Mouse (Mus musculus): Measurements from ENCODE around the gene Pde10a.
A peak's percentile ranks its signal among the peaks of the same experiment; 100 is the strongest.
"Not testable (repeated sequence)": the region's sequence is repeated elsewhere in the genome, so short reads cannot be mapped to it uniquely, and the experiment has no call there.

Pde10a gene

DNA sequence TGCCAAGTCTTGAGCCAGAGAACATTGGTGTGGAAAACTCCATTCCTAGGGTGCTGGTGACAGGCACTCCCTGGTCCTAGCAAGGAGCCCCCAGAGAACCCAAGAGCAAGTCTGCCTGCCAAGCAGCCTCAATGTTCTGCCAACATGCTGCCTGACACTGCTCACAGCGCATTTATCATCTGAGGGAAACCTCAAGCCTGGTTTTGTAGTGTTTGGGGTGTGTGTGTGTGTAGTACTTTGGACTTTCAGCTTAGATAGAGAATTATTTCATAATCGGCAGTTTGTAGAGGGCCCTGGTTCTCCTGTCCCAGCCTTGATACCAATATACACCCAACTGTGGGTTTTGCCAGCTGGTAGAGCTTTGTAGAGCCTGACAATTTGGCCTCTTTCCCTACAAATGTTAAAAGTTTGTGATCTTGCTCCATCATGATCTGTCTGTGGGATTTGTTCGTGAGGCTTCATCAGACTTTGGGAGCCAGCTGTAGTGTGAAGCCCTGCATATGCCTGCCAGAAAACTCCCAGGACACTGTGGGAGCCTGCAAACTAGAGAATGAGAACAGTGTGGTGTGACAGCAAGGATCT, 127.6 kb downstream of the Pde10a start:
- DNase-seq = no peak

DNA sequence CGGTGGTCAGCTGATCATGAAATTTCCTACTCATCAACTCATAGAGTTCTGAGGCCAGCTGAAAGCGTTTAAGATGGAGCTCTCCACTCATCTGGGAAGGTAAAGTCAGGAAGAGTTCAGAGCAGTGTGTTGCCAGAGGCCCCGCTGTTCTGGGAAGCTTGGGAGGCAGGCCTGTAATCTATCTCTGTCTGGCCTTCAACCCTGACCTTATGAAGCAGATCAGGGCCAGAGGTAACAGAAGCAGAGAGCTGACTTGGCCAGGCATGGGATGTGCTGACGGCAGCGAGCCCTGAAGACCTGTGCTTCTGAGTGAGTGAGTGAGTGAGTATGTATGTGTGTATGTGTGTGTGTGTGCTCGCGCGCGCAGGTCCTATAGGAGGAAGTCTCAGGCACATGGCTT, 132.5 kb downstream of the Pde10a start:
- DNase-seq = no peak

DNA sequence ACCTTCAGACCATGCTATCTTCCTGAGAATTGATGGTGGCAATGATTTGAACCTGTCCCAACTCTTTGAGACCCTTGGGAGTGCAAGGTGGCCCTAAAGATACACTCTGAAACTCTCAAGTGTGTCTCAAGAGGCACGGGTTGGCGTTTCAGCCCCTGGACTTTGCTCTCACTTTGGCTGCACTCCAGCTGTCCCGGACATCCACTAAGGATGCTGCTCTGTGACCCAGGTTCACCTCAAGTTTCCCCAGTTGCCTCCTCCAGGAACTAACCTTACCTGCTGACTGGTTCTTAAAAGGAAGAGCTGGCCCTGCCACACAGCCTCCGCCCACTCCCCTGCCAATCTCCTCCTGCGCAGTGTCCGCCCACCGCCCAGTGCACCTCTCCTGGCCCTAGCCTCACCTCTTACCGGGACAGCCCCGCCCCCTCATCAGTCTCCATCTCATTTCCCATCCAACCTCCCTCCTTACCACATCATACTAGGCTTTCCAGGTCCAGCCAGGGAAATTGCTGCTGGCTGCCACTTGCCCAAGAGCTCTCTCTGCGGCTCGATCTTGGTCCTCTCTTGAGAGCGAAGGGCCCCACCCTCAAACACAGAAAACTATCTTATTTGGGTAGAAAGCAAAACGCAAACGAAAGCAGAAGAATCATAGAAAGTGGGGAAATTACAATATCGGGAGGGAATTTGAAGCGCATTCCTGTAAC, 133.7 kb downstream of the Pde10a start:
- DNase-seq = peak; percentile 63

DNA sequence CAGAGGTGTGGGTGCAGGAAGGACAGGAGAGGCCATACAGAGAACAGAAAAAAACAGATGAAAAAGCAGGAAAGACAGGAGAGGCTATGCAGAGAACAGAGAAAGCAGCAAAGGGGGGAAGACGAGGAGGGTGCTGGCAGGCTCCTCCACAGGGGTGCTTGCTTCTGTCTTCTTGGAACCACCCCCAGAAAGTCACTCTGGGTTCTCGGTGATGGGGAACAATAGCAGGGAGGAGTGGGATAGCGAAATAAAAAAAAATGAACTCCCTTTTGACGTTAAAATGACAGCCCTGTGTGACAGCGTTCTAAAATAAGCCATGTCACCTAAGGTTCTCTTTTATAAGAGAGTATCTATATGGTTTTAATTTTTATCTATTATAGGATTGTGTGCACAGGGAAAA, 141.7 kb downstream of the Pde10a start:
- DNase-seq = no peak

DNA sequence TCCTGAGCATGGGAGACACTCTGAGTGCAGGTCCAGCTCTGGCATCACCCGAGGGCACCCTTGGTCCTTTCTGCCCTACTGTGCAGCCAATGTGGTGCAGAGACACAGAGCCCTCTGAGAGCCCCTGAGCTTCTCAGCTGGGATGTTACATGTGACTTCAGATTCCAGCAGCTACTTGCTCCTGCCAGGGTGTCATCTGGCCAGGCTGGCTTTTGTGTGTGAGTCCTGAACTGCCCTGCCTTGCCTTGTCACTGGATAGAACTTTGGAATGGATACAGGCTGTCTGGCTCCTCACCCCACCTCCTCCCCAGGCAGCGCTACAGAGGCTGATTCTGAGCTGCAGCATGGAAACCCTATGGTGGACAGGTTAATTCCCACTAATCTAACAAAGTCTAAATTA, 149.5 kb downstream of the Pde10a start:
- DNase-seq = no peak

DNA sequence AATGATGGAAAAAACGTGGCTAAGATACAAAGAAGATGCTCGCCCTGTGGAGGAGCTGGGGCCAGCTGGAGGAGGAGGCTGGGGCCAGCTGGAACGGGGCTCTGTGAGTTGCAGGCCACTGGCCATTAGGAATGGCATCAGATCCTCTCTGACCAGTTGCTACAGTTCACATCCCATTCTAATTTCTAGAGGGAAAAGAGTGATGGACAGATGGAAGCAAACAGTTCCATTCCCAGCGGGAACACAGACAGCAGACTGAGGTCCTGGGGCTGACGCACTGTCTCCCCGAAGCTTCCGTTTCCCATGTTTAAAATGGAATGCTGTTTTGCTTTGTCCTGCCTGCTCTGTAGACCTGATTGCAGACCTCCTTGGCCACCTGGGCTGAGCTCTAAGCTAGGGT, 161.2 kb downstream of the Pde10a start:
- no peak for DNase-seq

DNA sequence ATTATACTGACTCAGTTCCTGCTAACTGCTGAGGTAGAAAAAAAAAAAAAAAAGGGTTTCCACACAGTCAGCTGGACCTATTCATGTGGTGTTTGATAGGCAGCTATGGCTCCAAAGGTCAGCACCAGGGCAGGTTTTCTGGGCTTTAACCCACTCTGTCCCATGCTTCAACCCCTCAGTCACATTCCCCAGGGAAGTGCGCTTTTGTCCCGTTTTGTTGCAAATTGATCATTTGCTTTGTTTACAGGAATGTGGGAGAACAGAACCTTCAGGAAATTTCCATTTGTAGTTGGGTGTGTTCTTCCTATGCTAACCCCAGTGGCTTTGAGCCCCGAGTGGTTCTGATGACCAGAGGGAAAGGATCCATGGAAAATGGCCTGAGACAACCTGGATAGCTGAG, 162.9 kb downstream of the Pde10a start:
- DNase-seq = no peak

DNA sequence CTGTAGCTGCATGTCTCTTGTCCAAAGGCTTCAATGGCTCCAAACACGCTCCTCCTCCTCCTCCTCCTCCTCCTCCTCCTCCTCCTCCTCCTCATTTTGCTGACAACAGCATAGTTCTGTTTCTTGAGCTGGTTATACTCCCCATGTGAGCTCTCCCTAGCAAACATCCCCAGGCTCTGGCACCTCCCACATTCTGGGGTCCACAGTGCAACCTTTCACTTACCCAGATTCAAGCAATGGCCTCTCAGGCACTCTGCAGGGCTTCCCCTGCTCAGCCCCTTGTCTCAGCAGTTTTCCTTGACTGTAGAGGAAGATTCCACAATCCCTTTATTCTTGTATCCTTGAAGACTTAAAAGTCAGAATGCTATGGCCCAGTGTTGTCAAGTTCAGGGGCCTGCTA, 173.1 kb downstream of the Pde10a start:
- DNase-seq = no peak

DNA sequence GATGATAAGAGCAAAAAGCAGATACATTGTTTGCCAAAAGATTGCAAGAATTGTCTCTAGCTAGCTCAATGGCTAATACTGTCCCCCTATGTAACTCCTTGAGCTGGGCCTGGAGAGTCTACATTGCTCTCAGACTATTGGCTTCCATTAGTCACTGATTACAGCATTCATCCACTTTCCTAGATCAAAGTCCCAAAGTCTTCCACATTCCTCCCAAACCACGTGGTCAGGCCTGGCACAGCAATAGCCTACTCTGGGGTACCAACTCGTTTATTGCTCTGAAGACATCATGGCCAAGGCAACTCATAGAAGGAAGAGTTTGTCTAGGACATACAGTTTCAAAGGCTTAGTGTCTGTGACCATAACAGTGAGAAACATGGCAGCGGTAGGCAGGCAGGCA, 173.6 kb downstream of the Pde10a start:
- DNase-seq = peak; percentile 40

DNA sequence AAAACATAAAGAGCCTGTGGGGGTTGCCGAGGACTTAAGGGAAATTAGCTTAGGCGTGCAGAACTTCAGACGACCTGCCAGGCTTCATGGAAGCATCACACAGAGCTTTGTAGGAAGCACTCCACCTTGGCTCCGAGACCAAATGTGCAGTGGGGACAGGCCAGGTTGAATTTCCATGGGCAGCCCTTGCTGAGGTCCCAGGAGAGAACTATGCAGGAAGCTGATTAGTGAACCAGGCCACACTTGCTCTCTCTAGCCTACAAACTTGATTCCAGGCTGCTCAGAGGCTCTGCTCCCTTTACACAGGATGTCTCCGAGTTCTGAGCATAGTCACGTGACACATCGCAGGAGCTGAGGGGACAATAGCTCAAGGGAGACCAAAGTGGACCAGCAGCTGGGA, 175.9 kb downstream of the Pde10a start:
- no peak for DNase-seq

DNA sequence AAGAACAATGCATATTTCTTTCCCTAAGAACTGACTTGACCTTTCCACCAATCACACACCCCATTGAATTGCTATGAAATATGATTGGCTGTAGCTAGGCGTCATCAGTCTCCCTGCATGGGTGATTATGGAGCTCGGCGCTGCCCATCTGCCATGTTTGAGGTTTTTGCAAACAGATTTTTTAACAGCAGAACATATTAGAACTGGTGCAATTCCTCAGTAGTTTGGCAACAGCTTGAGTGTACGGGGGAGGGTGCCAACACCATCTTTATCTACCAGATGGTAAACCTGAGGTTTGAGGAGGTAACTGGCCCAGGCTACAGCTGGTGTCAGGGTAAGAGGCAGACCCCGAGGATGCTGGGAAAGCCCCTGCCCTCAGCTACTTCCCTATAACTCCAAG, 177.3 kb downstream of the Pde10a start:
- DNase-seq = no peak

DNA sequence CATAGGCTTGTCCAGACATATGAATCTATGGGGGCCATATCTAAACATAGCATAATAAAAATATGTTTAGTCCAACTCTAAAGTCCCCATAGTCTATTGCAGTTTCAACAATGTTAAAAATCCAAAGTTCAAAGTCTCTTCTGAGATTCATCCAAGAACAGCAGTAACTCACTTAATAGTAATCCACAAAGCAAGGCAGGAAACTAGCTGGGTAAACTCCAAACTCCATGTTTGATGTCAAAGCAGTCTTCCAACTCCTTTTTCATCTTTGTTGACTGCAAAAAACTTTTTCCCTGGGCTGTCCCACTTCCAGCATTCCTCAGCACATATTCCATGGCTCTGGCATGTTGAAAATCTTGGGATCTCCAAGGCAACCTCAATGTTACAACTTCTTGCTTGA, 182.8 kb downstream of the Pde10a start:
- no peak for DNase-seq

DNA sequence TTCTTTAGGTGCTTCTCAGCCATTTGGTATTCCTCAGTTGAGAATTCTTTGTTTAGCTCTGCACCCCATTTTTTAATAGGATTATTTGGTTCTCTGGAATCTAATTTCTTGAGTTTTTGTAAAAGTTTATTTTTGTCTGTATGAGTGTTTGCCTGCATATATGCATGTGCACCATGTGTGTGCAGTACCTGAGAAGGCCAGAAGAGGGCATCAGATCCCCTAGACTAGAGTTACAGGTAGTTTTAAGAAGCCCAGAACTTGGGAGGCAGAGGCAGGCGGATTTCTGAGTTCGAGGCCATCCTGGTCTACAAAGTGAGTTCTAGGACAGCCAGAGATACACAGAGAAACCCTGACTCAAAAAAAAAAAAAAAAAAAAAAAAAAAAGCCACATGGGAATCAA, 187.6 kb downstream of the Pde10a start:
- not testable (repeated sequence) for DNase-seq

DNA sequence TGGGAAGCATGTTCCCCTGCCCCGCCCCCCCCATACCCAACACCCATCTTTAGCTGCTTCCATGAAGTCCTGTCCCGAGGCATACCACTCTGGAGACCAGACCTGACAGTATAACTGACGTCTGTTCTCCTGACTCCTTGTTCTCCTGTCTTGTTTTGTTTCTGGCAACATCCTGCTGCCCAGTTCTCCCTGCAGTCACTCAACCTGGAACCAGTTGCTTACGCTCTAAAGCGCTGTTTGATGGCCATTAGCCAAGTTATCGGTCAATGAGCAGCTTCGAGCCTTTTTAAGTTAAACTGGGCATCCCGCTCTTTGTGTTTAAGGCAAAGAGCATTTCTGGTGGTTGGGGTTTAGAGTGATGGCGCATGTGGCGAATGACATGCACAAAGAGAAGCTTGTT, 195.8 kb downstream of the Pde10a start:
- DNase-seq = no peak

DNA sequence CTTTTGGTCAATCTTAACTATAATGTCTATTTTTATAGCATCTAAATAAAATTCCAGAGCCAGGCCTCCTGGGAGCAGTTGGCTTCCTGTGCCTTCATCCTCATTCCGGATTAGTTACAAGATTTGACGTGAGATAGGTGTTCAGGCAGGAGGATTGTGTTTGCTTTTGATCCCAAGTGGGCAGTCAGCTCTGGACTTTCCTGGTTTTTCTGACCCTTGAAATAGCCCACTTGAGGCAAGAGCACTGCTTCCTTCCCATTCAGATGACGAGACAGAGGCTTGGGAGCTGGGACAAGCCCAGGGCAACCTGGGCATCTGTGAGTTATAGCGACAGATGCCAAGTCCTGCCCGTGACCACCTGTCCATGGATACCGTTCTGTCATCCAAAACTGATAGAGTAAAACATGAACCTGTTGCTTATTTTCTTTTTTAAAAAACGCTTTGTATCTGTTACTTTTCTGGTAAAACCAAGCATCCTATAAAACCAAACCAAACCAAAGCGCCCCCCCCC, 199.3 kb downstream of the Pde10a start:
- no peak for DNase-seq

DNA sequence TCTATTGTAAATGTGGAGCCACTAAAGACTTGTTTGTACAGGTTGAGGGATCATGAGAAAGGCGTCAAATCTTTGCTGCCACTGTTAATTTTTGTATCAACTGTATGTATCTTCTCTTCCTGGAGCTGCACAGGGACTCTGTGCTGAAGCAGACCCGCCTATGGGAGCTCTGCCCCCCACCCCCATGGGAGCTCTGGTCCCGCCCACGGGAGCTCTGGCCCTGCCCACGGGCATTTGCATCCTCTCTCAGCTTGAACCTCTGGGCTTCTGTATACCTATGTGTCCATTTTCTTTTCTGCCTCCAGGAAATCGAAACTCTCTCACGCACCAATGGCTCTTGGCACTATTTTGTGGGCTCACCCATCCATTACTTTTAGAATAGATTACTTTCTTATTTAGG, 203.5 kb downstream of the Pde10a start:
- no peak for DNase-seq

DNA sequence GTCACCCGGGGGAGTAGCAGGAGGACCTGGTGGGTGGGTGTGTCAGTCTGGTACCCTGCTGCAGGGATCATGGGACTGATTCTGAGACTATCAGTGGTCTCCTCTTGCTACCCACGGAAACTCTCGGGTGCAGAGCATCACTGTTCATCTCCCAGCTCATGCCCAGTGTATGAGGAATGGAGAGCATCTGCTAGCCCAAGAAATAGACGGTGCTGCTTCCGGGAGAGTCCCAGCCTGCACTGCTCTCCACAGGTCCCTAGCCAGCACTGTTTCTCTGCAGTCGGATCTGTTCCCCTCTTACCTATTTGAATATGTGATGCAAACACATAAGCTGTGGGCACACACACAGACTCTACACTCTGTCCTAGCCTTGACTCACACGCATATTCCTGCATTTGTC, 204.6 kb downstream of the Pde10a start:
- DNase-seq = no peak

DNA sequence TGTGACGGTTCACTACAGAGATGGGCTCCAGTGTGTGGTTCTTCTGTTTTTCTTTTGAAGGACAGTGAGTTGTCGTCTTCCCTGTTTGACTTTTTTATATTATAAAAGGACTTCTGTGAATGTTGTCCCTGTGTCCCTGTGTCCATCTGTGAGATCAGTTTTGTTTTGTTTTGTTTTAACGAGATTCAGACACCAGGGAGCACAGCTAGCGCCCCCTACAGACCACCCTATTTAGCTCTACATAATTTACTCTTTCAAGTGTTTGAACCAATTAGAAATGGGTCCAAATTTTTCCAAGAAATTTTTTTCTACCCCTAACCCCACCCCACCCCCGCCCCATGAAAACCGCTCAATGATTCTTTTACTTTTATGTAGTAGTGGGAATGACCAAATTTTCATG, 205.9 kb downstream of the Pde10a start:
- DNase-seq = no peak

DNA sequence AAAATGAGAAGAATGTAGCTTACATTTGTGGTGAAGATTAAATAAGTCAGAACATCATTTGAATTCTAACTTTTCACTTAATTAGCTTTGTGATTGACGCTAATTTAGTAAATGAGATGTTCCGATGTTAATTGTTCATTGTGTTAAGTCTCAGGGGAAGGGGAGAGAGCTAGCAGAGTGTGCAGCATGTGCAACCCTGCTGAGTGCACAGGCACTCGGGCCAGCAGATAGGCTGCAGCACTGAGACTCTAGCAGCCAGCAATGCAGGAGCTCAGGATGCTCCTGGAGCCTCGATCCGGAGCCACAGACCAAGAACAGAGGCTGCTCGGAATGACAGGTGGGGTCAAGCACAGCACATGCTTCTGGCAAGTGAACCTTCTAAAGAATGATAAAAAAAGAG, 211.1 kb downstream of the Pde10a start:
- no peak for DNase-seq

DNA sequence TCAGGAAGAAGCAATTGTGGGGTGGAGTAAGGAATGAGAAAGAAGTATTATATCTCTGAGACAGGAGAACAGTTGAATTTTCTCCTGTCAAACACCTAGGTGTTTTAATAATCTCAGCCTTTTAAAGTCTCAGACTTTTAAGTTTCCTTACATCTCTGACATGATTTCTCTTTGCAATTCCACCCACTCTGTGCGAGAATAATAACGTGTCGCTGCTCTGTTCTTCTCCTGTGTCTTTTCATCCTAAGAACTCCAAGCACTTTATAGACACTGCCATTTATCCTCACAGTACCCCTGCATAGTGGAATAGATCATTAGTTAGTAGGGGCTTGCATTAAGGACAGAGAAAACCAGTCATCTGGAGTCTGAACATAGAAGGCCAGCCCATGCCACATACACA, 217.6 kb downstream of the Pde10a start:
- DNase-seq = no peak

DNA sequence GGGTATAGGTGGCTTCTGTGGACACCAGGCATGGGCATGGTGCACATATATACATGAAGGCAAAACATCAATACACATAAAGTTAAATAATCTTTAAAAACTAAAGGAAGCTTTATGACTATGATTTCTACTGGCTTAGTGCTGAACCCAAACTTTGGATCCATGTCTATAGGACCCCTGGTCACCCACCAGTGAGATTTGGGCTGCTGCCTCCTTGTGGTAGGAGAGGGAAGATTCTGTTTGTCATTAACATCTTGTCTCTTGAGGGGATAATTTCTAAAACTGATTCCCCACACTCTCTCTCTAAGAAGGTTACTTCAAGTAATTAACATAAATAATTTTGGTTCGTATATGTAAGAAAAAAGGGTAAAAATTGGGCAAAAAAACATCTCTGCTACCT, 220.2 kb downstream of the Pde10a start:
- no peak for DNase-seq

DNA sequence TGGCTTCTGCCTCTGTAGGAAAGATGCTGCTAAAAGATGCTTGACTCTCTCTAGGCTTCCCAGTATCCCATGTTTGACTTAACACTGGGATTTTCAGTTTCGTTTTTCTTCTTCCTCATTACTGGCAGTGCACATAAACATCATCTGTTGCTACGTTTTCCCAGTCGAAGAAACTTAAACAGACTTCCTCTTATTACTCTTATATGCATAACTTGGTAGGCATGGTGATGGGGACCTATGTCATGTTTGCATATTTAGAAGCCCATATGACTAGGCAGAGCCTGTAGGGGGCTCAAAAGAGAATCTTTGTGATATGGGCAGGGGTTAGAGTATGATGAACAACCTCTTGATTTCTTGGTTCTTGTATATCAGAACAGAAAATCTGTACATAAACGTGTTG, 224.3 kb downstream of the Pde10a start:
- no peak for DNase-seq

DNA sequence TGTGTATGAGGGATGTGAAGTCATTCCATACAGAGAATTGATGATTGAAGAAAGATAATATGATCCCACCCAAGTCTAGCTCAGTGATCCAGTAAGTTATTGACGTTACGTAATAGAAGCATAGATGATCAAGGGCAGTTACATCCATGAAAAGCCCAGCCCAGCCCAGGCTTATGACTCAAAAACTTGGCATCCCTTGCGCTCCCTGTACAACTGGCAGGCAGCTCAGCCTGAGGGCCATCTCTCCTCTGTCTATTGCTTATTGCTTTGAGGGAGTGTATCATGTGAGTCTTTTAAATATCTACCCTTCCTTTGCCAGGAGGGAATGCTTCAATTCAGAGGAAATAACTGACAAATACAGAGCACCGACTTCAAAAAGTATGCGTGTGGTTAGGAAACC, 232.4 kb downstream of the Pde10a start:
- DNase-seq = no peak

DNA sequence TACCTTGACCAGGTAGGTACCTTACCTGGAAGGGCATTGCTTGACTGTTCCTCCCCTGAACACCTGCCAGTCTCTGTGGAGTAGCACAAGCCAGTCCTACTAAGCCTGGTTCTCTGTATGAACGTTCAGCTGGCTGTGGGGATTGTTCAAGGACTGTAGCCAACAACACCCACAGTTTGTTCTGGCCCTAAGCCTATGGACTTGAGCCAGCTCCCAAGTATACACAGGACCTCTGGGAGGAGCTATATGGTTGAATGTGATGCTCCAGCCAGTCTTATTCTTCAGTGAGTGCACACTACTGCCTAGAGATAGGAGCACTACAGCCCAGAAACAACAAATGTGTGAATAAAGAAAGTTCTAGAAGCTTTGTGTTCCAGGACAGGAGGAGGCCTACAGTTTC, 238.1 kb downstream of the Pde10a start:
- DNase-seq = no peak

DNA sequence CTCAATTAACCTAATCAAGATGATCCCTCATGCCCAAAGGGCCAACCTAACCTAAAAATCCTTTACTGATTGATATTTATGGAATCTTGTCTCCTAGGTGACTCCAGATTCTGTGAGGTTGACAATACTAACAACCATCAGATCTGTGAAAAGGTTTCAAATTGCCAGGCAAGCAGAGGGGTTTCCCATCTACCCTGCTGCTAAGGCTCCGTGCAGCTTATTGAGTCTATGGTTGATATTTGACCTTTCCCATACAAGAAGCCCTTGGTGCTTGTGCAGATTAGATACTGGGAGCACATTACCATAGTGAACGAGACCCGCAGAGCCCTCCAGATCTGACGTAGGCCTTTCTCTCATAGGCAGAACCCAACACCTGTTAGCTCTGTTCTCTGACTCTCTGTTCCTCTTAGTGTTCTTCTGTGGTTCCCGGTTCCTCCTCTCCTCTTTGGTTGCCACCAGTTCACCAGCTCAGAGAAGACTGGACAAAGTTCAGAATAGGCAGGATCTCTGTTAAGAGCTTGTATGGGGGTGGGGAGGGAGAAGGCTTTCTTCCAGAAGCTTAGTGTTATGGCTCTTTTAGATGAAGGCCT, 240.9 kb downstream of the Pde10a start:
- no peak for DNase-seq
